Mouse (Mus musculus): ENCODE data around the gene Wfdc1. TPM values are rescaled to one million over a fixed set of nuclear protein-coding genes. Genes with fewer than 3 reads are reported as not detected.

The Wfdc1 gene
- polyA plus RNA-seq, 1 experiment from 2014 or later, result 6.6 TPM

DNA sequence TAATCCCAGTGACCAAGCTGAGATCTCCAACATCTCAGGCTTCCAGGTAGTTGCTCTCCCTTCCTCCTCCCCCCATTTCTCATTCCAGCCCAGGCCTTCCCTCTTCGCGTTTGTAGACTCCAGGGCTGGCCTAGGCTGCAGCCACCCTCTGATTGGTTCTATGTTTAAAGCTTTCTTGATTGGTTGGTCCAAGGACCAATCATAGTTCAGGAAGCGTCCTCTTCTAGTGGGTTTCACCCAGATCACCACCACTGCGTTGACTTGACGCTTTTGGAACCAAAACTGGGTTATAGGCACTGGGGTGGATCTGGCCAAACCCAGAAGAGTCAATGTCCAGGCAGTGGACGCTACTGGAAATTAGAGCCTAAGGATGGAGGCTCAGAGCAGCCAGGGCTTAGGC, 56.2 kb downstream of the Wfdc1 start:
- Histone ChIP-seq H3K4me2 (no peak overlapping the region), H3K36me3 (no peaks in the 10 kb centered on the region), H3K9me3 (no peaks in the 10 kb centered on the region), H3K27ac (replicated peaks) (no peak overlapping the region), H3K9ac (no peak overlapping the region), H3K4me1 (replicated peaks) (no peaks in the 10 kb centered on the region; the same call in 1 of the 2 replicates), H3K4me3 (no peak overlapping the region), H3K27me3 (no peaks in the 10 kb centered on the region)
- ATAC-seq (ENCODE audit: low FRiP score, low read depth), result no peak
- whole genome bisulfite sequencing, result 53% methylated on average over 6 of the region's 6 CpGs

DNA sequence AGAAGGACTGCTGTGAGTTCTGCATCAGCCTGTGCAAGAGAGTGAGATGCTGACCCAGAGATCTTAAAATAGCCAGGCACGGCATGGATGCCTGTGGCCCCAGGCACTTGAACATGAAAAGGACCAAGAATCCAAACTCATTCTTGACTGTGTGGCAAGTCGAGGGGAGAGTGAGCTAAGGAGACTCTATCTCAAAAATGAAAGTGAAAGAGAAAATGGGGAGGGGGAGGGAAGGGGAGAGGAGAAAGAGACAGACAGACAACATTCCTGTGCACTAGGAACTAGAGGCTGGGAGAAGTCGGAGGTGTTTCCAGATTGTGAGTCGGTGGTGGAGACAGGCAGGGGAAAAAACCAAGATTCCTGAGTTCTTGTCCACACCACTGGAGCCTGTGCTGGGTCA, 57.5 kb downstream of the Wfdc1 start:
- no peaks in the 10 kb centered on the region for H3K9me3 ChIP-seq
- no peaks in the 10 kb centered on the region for H3K27me3 ChIP-seq
- no peak overlapping the region for H3K4me3 ChIP-seq
- H3K36me3 ChIP-seq, result no peaks in the 10 kb centered on the region
- no peak overlapping the region for H3K9ac ChIP-seq
- ATAC-seq (ENCODE audit: low FRiP score, low read depth), result no peak
- H3K4me1 ChIP-seq (replicated peaks), result no peaks in the 10 kb centered on the region; the same call in 1 of the 2 replicates
- no peak overlapping the region for H3K27ac ChIP-seq (replicated peaks)
- no peak overlapping the region for H3K4me2 ChIP-seq
- 78% methylated on average over 4 of the region's 4 CpGs for WGBS

DNA sequence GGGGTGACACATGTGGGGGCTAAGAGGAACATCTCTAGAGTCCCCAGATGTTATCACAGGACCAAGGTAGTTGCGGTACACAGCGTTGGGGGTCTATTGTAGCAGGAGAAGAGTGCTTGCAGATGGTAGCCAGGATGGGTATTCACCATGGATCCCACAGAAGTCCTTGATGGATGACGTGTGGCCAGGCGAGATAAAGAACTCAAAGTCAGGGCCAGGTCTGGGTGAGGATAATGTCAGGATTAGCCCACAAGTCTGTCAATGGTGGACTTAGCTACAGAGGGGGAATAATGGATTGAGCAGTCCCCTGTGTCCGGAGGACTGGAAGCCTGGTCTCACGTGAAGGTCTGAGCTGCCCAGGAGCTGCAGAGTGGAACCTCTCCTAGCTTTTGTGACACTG, 58.4 kb downstream of the Wfdc1 start:
- no peak for ATAC-seq (ENCODE audit: low FRiP score, low read depth)
- H3K4me3 ChIP-seq, result no peak overlapping the region
- H3K36me3 ChIP-seq, result no peaks in the 10 kb centered on the region
- no peak overlapping the region for H3K4me2 ChIP-seq
- WGBS, result 85% methylated on average over 6 of the region's 6 CpGs
- no peaks in the 10 kb centered on the region for H3K9me3 ChIP-seq
- H3K27ac ChIP-seq (replicated peaks), result no peak overlapping the region
- no peaks in the 10 kb centered on the region for H3K4me1 ChIP-seq (replicated peaks)
- H3K9ac ChIP-seq, result no peak overlapping the region
- no peaks in the 10 kb centered on the region for H3K27me3 ChIP-seq

DNA sequence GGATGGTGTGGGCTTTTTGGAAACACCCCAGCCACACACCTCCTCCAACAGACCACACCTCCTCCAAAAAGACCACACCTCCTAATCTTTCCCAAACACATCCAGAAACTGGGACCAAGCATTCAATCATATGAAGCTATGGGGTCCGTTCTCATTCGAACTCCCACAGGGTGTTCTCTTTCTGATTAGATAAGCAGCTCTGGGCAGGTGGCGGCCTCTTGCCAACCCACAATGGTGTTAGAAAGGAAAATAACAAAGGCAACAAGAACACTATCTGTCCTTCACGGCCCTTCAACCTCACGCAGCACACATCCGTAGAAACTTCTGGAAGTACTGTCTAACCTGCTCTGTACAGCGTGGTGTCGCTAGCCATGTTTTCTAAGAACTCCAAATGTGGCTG, 60.9 kb downstream of the Wfdc1 start:
- no peak for ATAC-seq (ENCODE audit: low FRiP score, low read depth)
- Histone ChIP-seq H3K27ac (replicated peaks) (no peak overlapping the region), H3K4me2 (no peak overlapping the region), H3K9ac (no peak overlapping the region), H3K4me1 (replicated peaks) (no peaks in the 10 kb centered on the region), H3K36me3 (no peaks in the 10 kb centered on the region), H3K9me3 (no peaks in the 10 kb centered on the region), H3K4me3 (no peak overlapping the region), H3K27me3 (no peaks in the 10 kb centered on the region)
- 91% methylated on average over 8 of the region's 8 CpGs for WGBS

DNA sequence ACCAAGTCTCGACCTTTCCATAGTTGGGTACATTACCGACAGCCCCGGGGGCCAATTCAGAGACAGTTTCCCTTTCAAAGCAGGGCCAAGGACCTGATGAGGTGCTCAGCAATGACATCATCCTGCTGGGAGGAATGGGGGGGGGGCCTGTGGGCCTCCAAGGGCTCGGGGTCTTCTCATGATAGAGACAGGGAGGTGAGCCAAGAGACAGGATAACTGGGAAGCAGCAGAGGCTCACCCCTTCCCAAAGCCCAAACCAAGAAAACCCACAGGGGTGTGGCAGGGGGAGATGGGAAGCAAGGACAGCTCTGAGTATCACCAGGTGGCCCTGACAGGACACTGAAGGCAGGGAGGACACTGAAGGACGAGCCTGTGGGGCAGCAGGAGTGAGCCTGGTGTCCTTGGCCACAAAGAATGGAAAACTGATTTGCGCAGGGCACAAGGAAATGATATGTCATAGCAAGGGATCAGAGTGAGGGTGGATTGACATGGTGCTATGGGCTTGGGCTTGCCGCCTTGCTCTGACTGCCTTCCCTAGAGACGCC, 62.3 kb downstream of the Wfdc1 start:
- Histone ChIP-seq H3K9me3 (no peaks in the 10 kb centered on the region), H3K27me3 (no peaks in the 10 kb centered on the region), H3K36me3 (no peaks in the 10 kb centered on the region), H3K9ac (no peak overlapping the region), H3K4me3 (no peak overlapping the region), H3K4me2 (no peak overlapping the region), H3K4me1 (replicated peaks) (no peaks in the 10 kb centered on the region), H3K27ac (replicated peaks) (no peak overlapping the region)
- WGBS, result 88% methylated on average over 8 of the region's 8 CpGs
- ATAC-seq (ENCODE audit: low FRiP score, low read depth), result no peak

DNA sequence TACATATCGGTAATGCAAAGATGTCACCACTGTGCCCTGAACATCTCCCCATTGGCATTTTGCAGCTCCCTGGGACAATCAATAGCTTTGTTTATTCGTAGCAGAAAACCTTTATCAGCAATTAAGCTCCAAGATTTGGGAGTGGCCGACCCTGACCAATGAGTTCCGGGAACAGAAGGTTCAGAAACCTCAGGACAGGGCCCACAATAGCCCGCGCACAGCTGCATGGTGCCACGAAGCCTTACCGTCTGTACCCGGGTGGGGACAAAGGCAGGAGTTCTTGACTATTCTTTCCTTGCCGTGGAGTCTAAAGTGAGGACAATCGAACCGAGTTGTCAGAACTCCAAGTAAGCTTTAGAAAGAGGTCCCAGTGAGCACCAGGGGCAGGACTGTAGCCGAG, 65.9 kb downstream of the Wfdc1 start:
- H3K36me3 ChIP-seq, result no peaks in the 10 kb centered on the region
- H3K27me3 ChIP-seq, result no peaks in the 10 kb centered on the region
- no peak overlapping the region for H3K4me3 ChIP-seq
- no peak for ATAC-seq (ENCODE audit: low FRiP score, low read depth)
- H3K9ac ChIP-seq, result no peak overlapping the region
- H3K4me1 ChIP-seq (replicated peaks), result no peaks in the 10 kb centered on the region
- H3K9me3 ChIP-seq, result no peaks in the 10 kb centered on the region
- no peak overlapping the region for H3K4me2 ChIP-seq
- H3K27ac ChIP-seq (replicated peaks), result no peak overlapping the region
- 74% methylated on average over 13 of the region's 13 CpGs for WGBS

DNA sequence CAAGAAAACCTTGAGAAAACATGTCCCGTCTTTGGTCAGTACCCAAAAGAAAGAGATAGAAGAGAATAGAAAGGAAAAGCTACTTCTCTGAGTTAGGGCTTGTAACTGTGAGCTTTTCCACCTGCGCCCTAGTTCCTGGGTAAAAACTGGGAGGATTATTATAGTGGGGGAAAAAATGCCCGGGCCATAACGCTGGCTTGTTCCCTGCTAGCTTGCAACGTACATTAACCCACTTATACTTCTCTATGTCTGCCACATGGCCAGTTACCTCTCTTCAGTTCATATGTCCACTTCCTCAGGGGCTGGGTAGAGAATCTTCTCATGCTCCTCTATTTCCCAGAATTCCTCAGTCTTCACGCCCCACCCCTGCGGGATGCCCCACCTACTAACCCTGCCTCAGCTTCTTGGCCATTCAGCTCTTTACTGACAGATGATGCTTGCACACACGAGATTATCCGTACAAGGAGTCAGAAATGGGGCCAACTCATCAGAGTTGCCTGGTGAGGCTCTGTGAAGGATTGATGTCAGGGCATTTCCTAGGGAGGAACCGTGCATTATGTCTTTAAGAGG, 70.3 kb downstream of the Wfdc1 start:
- H3K9ac ChIP-seq, result no peak overlapping the region
- WGBS, result 90% methylated on average over 10 of the region's 10 CpGs
- H3K9me3 ChIP-seq, result no peaks in the 10 kb centered on the region
- no peak overlapping the region for H3K4me3 ChIP-seq
- H3K27me3 ChIP-seq, result no peaks in the 10 kb centered on the region
- ATAC-seq (ENCODE audit: low FRiP score, low read depth), result no peak
- no peaks in the 10 kb centered on the region for H3K36me3 ChIP-seq
- no peak overlapping the region for H3K27ac ChIP-seq (replicated peaks)
- no peak overlapping the region for H3K4me2 ChIP-seq
- no peaks in the 10 kb centered on the region for H3K4me1 ChIP-seq (replicated peaks)

DNA sequence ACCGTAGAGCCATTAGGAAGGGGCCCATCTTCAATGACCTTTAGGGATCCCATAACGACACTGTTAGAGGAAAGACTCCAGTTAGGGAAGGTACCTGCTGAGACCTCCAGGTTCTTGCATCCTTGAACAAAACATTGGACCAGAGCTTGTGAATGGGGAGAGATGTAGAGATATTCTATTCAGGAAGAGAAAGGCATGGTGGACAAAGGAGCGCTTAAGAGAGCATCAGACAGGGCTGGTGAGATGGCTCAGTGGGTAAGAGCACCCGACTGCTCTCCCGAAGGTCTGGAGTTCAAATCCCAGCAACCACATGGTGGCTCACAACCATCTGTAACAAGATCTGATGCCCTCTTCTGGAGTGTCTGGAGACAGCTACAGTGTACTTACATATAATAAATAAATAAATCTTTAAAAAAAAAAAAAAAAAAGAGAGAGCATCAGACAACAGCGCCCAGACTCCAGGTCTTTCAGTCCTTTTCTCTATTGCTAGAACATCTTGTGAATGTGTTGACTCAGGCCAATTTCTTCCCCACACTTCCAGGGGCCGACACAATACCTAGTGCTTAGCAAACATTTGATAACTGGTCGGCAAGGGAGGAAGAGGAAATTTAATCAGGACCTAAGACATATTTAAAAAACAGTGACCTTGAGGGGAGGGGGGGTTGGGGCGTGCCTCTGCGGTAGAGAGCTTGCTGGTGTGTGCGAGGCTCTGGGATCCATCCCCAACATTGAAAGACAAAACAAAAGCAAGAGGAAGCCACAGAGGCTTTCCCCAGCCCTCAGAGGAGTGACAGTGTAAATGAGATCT, 71.1 kb downstream of the Wfdc1 start:
- 81% methylated on average over 11 of the region's 11 CpGs for WGBS
- Histone ChIP-seq H3K9me3 (no peaks in the 10 kb centered on the region), H3K4me3 (no peak overlapping the region), H3K27ac (replicated peaks) (no peak overlapping the region), H3K36me3 (no peaks in the 10 kb centered on the region), H3K9ac (no peak overlapping the region), H3K4me2 (no peak overlapping the region), H3K4me1 (replicated peaks) (no peaks in the 10 kb centered on the region), H3K27me3 (no peaks in the 10 kb centered on the region)
- ATAC-seq (ENCODE audit: low FRiP score, low read depth), result no peak

Other genes with a start within 250 kb of the Wfdc1 start
- 0.38 TPM in 2 replicates for gene Osgin1, start 232.2 kb upstream of the Wfdc1 start, polyA plus RNA-seq (2015; fragmentation: Nextera tagmentation; extraction: Ambion mirVana)
- 45.8 and 48.3 TPM in 2 replicates for gene Necab2, start 219.6 kb upstream of the Wfdc1 start, polyA plus RNA-seq (2015; fragmentation: Nextera tagmentation; extraction: Ambion mirVana)
- 0.13 and 0.22 TPM in 2 replicates for gene Slc38a8, start 164.7 kb upstream of the Wfdc1 start, polyA plus RNA-seq (2015; fragmentation: Nextera tagmentation; extraction: Ambion mirVana)
- gene Mbtps1, start 107.6 kb upstream of the Wfdc1 start, polyA plus RNA-seq (2015; fragmentation: Nextera tagmentation; extraction: Ambion mirVana), result 50.7 and 54.0 TPM in 2 replicates
- gene Hsdl1, start 91.2 kb upstream of the Wfdc1 start, polyA plus RNA-seq (2015; fragmentation: Nextera tagmentation; extraction: Ambion mirVana), result 153 and 162 TPM in 2 replicates
- gene Dnaaf1, start 91.1 kb upstream of the Wfdc1 start, polyA plus RNA-seq (2015; fragmentation: Nextera tagmentation; extraction: Ambion mirVana), result 0.35 and 0.74 TPM in 2 replicates
- gene Taf1c, start 61.1 kb upstream of the Wfdc1 start, polyA plus RNA-seq (2015; fragmentation: Nextera tagmentation; extraction: Ambion mirVana), result 14.1 and 14.7 TPM in 2 replicates
- gene Adad2, start 53.6 kb upstream of the Wfdc1 start, polyA plus RNA-seq (2015; fragmentation: Nextera tagmentation; extraction: Ambion mirVana), result 0.10 and 0.34 TPM in 2 replicates
- gene Kcng4, start 30.7 kb upstream of the Wfdc1 start, polyA plus RNA-seq (2015; fragmentation: Nextera tagmentation; extraction: Ambion mirVana), result 0.10 and 0.13 TPM in 2 replicates
- gene Atp2c2, start 33.6 kb downstream of the Wfdc1 start, polyA plus RNA-seq (2015; fragmentation: Nextera tagmentation; extraction: Ambion mirVana), result 0.32 and 0.38 TPM in 2 replicates
- gene Tldc1, start 112.1 kb downstream of the Wfdc1 start, polyA plus RNA-seq (2015; fragmentation: Nextera tagmentation; extraction: Ambion mirVana), result 10.1 and 13.2 TPM in 2 replicates
- 147 and 151 TPM in 2 replicates for gene Cotl1, start 174.2 kb downstream of the Wfdc1 start, polyA plus RNA-seq (2015; fragmentation: Nextera tagmentation; extraction: Ambion mirVana)
- 17.3 TPM in 2 replicates for gene Klhl36, start 195.9 kb downstream of the Wfdc1 start, polyA plus RNA-seq (2015; fragmentation: Nextera tagmentation; extraction: Ambion mirVana)
- 126 and 135 TPM in 2 replicates for gene Usp10, start 244.0 kb downstream of the Wfdc1 start, polyA plus RNA-seq (2015; fragmentation: Nextera tagmentation; extraction: Ambion mirVana)
- gene Gm20388, start 244.5 kb downstream of the Wfdc1 start, polyA plus RNA-seq (2015; fragmentation: Nextera tagmentation; extraction: Ambion mirVana), result 5.0 and 5.4 TPM in 2 replicates

Measured in hindbrain, embryonic 15.5 days (tissue).